Mouse (Mus musculus) hindbrain, embryonic 14.5 days (tissue): ENCODE data around the gene Rufy4. TPM values are rescaled to one million over a fixed set of nuclear protein-coding genes. Genes with fewer than 3 reads are reported as not detected.

Source experiments
- ATAC-seq: fragments of 200-750 bp; cut with Nextera tagmentation; 2 replicates; pipeline ENCODE4 v1.8.0; 2017; ENCODE audit warnings: moderate number of reproducible peaks, mild to moderate bottlenecking, moderate TSS enrichment, moderate library complexity; ENCODE audit not compliant: low FRiP score
- DNase-seq: peaks from one replicate; pipeline ENCODE4 v3.0.0-alpha.2; 2015; ENCODE audit warnings: low spot score
- H3K27ac ChIP-seq: fragments of 300-500 bp; sonication (generic); 2 replicates; pipeline ENCODE4 v1.5.1; 2014; ENCODE audit warnings: mild to moderate bottlenecking, moderate library complexity
- H3K27me3 ChIP-seq: fragments of 300-500 bp; sonication (generic); 2 replicates; pipeline ENCODE4 v1.6.1; 2014; ENCODE audit warnings: mild to moderate bottlenecking, low read length, mixed read lengths; ENCODE audit not compliant: control insufficient read depth, insufficient read depth
- H3K36me3 ChIP-seq: fragments of 300-500 bp; sonication (generic); replicated peaks from 2 replicates; pipeline ENCODE4 v1.6.1; 2014; ENCODE audit not compliant: control insufficient read depth, insufficient read depth
- H3K4me1 ChIP-seq: fragments of 300-500 bp; sonication (generic); replicated peaks from 2 replicates; pipeline ENCODE4 v1.6.1; 2014; ENCODE audit warnings: antibody characterized with exemption, low read length, mixed read lengths; ENCODE audit not compliant: control insufficient read depth, insufficient read depth
- H3K4me2 ChIP-seq: fragments of 300-500 bp; sonication (generic); replicated peaks from 2 replicates; pipeline ENCODE4 v1.6.1; 2014; ENCODE audit warnings: mild to moderate bottlenecking, moderate library complexity
- H3K4me3 ChIP-seq: fragments of 300-500 bp; sonication (generic); replicated peaks from 2 replicates; pipeline ENCODE4 v1.5.1; 2014; ENCODE audit warnings: mild to moderate bottlenecking, low read length
- H3K9ac ChIP-seq: fragments of 300-500 bp; sonication (generic); 2 replicates; pipeline ENCODE4 v1.6.1; 2014
- H3K9me3 ChIP-seq: fragments of 300-500 bp; sonication (generic); 2 replicates; pipeline ENCODE4 v1.6.1; 2016; ENCODE audit warnings: low read length; ENCODE audit not compliant: control insufficient read depth
- WGBS: fragments of 180-500 bp; shearing (Covaris S2); extraction: QIAGEN DNeasy Blood & Tissue Kit; methylation state at CpG from one replicate; pipeline ENCODE4 v1.1.7; 2014; 5-methylcytosine and 5-hydroxymethylcytosine counted together
- polyA plus RNA-seq: library from polyadenylated mRNA; unstranded; fragments of >200 nt; fragmentation: Nextera tagmentation; extraction: Ambion mirVana; gene quantifications from 2 replicates; pipeline ENCODE4 v1.2.1, GENCODE M21; 2014

Rufy4 gene
- polyA plus RNA-seq, 1 experiment from 2014 or later = 0.43 TPM

DNA sequence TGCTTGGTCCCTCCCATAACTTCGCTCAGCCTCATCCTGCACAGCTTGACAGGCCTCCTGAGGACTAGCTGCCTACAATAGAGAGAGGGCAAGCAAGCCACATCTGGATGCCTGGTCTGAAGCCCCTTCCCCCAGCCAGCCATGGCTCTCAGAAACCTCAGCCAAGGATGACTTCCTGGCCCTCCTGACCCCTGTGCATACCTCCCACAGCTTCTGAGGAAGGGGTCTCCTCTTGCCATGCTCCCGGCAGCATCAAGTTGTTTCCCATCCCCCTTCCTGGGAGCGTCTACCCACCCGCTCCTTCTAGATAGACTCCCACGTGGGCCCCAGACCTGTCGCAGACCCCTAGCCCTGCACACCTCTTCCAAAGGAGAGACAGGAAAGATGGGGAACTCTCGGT, 35.0 kb upstream of the Rufy4 start:
- Histone ChIP-seq H3K36me3 (no peaks in the 10 kb centered on the region), H3K9me3 (no peaks in the 10 kb centered on the region), H3K4me1 (peaks cover 12% of the 10 kb centered on the region), H3K27me3 (no peaks in the 10 kb centered on the region), H3K27ac (no peak overlapping the region), H3K4me2 (peak overlapping the region; percentile 27), H3K9ac (no peak overlapping the region), H3K4me3 (no peak overlapping the region; the same call in 1 of the 2 replicates)
- no peak for ATAC-seq
- WGBS = 54% methylated on average over 7 of the region's 7 CpGs
- DNase-seq = no peak

DNA sequence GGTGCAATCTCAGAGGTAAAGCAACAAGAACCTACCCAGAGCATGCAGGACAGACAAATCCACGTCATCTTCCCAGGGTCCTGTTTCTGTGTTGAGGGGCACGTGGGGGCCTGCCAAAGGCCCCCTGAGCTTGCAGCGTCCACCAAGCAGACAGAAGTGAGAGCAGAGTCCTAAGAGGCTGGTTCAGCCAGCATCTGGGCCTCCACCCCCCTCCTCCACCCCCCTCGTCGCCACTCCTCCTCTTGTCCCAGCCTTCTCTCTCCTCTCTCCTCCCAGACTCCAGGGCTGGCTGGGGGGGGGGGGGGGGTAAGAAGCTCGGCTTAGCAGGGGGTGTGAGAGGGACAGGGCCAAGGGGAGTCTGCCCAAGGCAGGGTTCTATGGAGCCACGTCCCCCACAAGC, 34.2 kb upstream of the Rufy4 start:
- Histone ChIP-seq H3K9ac (0 out of 2 replicates have a peak overlapping the region, but pooled peaks have one; percentile 16), H3K4me2 (peak overlapping the region; percentile 27; the same call in 1 of the 2 replicates), H3K9me3 (no peaks in the 10 kb centered on the region), H3K27ac (peak overlapping the region; percentile 64; the same call in 1 of the 2 replicates), H3K36me3 (no peaks in the 10 kb centered on the region), H3K27me3 (no peaks in the 10 kb centered on the region), H3K4me3 (no peak overlapping the region; the same call in 1 of the 2 replicates), H3K4me1 (peaks cover 12% of the 10 kb centered on the region)
- DNase-seq (no peak), ATAC-seq (no peak)
- 26% methylated on average over 6 of the region's 7 CpGs for WGBS

DNA sequence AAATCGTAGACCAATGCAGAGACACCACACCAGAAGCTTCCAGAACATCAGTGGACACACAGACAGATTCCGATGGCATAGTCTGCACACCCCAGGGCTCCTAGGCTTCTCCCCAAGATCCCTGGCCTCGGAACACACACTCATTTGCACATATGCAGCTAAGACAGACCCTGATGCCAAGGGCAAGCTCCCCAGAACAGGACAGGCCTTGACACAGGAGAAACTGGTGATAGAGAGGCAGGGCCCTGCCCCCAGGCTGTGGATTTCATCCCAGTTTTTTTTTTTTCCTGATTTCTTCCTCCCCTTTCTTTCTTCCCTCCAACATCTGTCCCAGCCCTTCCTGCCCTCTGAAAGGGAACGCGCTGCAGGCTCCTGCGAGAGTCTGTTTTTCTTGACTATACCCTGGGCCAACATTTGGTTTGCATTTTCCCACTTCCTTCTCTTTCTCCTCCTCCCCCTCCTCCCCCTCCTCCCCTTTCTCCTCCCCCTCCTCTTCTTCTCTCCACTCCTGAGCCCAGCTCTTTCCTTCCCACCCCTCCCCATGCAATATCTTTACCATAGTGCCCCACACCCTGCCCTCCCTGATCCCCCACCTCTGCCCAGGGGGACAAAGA, 33.6 kb upstream of the Rufy4 start:
- H3K4me1 ChIP-seq = peaks cover 12% of the 10 kb centered on the region
- no peaks in the 10 kb centered on the region for H3K36me3 ChIP-seq
- H3K9ac ChIP-seq = 0 out of 2 replicates have a peak overlapping the region, but pooled peaks have one; percentile 16
- H3K4me3 ChIP-seq = no peak overlapping the region
- DNase-seq (no peak), ATAC-seq (no peak)
- H3K9me3 ChIP-seq = no peaks in the 10 kb centered on the region
- H3K27ac ChIP-seq = peak overlapping the region; percentile 64; the same call in 1 of the 2 replicates
- 30% methylated on average over 6 of the region's 6 CpGs for WGBS
- 0 out of 2 replicates have a peak, but pooled peaks cover 3% of the 10 kb centered on the region for H3K27me3 ChIP-seq
- peak overlapping the region; percentile 27; the same call in 1 of the 2 replicates for H3K4me2 ChIP-seq

DNA sequence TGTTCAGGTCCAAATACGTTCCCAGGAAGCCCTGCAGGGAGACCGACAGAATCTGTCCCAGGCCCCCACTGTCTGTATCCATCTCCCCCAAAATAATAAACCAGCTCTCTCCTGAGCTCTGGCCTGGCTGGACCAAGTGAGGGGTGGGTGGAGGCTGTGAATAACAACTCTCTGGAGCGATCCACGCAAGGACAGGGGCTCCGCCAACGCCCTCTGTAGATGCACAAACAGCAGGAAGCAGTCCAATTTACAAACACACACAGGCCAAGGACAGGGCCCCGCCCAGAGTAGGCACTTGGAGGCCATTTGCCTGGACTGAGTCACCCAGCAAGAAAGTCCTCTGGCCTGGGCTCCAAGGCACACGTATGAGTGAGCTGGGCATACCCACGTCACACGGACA, 33.1 kb upstream of the Rufy4 start:
- 58% methylated on average over 10 of the region's 10 CpGs for WGBS
- DNase-seq (no peak), ATAC-seq (no peak)
- H3K9me3 ChIP-seq = no peaks in the 10 kb centered on the region
- no peak overlapping the region for H3K9ac ChIP-seq
- H3K4me3 ChIP-seq = no peak overlapping the region
- no peaks in the 10 kb centered on the region for H3K36me3 ChIP-seq
- no peak overlapping the region for H3K4me2 ChIP-seq
- H3K27ac ChIP-seq = no peak overlapping the region
- peaks cover 14% of the 10 kb centered on the region for H3K4me1 ChIP-seq
- peaks cover 8% of the 10 kb centered on the region; the same call in 1 of the 2 replicates for H3K27me3 ChIP-seq

DNA sequence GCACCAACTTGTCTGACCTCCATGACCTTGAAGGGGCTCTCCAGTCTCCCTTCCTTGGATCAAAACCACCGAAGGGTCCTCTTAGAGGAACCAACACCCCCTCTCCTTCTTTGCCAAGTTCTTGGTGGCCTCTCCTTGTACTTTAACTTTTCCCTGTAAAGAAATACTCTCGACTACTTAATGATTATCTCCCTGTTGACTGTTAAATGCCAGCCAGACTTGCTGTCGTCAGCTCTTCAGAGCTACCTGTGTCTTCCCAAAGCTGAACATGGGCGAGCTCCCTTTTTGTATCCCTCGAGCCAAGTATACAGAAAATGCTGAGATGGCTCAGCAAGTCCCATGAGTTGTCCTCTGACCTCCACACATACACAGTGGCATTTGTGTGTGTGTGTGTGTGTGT, 31.9 kb upstream of the Rufy4 start:
- Histone ChIP-seq H3K27me3 (peaks cover 11% of the 10 kb centered on the region; the same call in 1 of the 2 replicates), H3K9me3 (no peaks in the 10 kb centered on the region), H3K4me2 (no peak overlapping the region), H3K9ac (no peak overlapping the region), H3K36me3 (no peaks in the 10 kb centered on the region), H3K4me3 (no peak overlapping the region), H3K27ac (no peak overlapping the region), H3K4me1 (peaks cover 24% of the 10 kb centered on the region)
- WGBS = 87% methylated on average over 5 of the region's 5 CpGs
- DNase-seq (no peak), ATAC-seq (no peak)

DNA sequence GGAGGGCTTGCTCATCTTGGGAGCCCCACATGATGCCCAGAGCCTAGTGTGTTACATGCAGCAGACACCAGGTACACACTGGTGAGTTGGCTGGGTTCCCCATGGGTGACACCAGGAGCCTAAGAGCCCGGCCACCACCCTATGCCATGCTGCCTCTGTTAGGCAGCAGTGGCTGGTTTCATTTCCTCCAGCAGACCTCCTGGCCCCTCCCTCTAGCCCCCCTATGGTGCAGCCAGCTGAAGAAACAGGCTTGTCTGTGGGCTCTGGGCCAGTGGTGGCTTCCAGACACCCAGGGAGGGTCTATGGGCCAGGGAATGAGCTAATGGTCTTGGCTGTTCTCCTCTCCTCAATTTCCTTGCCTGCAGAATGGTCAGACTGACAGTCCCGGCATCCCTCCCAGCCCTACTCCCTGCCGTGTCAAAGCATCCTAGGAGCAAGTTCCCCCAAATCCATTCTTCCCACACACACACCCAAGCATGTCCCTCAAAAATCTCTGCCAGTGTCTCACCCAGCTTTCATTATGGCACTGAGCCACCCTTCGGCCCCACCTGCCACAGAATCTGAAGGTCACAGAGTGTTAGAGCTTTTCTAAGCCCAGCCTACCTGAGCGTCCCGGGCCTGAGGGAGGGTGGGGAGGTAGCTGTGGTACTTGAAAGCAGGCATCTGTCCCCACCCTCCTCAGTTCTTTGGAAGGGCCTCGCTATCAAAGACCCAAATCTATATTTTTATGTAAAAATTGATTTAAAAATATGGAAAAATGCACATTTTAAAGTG, 30.7 kb upstream of the Rufy4 start:
- H3K4me2 ChIP-seq = no peak overlapping the region
- WGBS = 54% methylated on average over 7 of the region's 7 CpGs
- no peaks in the 10 kb centered on the region for H3K36me3 ChIP-seq

DNA sequence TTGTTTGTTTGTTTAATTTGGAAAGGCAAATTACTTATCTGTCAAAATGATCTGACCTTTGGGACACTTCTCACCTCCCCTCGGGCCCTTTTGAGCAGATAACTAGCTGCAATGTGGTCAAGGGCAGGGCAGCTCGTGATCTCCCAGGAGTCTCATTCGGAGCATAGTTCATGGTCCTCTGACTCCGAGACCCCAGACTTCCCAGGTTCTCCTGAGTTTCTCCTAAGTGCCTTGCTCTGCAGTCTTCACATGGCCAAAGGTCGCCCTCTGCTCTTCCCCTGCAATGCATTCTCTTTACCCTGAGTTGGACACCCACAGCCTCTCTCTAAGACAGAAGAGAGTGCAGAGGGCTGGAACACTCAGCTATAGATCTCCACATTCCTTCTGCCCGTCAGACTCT, 30.0 kb upstream of the Rufy4 start:
- Histone ChIP-seq H3K9me3 (no peaks in the 10 kb centered on the region), H3K4me1 (peaks cover 29% of the 10 kb centered on the region), H3K4me2 (no peak overlapping the region), H3K9ac (no peak overlapping the region), H3K27me3 (peaks cover 26% of the 10 kb centered on the region), H3K36me3 (no peaks in the 10 kb centered on the region), H3K27ac (no peak overlapping the region), H3K4me3 (no peak overlapping the region)
- ATAC-seq (no peak), DNase-seq (no peak)
- WGBS = 51% methylated on average over 6 of the region's 6 CpGs

More for the DNA sequence above, 30.7 kb upstream of the Rufy4 start:
- DNase-seq (peak; percentile 69), ATAC-seq (peak; percentile 28; the same call in 1 of the 2 replicates)
- Histone ChIP-seq H3K9me3 (no peaks in the 10 kb centered on the region), H3K27me3 (peaks cover 21% of the 10 kb centered on the region), H3K4me3 (no peak overlapping the region), H3K27ac (no peak overlapping the region), H3K9ac (no peak overlapping the region), H3K4me1 (peaks cover 29% of the 10 kb centered on the region)

DNA sequence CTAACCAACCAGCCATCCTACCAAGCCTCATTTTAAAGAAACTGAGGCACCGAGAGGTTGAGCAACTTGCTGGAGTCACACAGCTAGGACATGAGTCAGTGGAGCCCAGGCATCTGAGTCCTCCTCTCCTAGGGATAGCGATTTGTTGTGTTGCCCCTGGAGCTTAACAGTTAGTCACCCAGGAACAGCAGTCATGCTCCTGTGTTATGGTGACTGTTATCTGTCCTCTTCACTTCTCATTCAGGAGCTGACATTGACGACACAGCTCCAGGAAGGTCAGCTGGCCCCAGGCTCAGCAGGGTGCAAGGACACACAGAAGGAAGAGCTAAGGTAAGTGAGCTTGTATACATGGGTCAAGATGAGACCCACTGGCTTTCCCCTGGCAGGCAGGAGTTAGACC, 29.6 kb upstream of the Rufy4 start:
- DNase-seq (no peak), ATAC-seq (no peak)
- no peak overlapping the region for H3K4me2 ChIP-seq
- no peaks in the 10 kb centered on the region for H3K9me3 ChIP-seq
- H3K9ac ChIP-seq = no peak overlapping the region; the same call in 1 of the 2 replicates
- no peak overlapping the region for H3K4me3 ChIP-seq
- peaks cover 29% of the 10 kb centered on the region for H3K4me1 ChIP-seq
- no peaks in the 10 kb centered on the region for H3K36me3 ChIP-seq
- H3K27me3 ChIP-seq = peaks cover 26% of the 10 kb centered on the region
- WGBS = 49% methylated on average over 3 of the region's 3 CpGs
- H3K27ac ChIP-seq = no peak overlapping the region
